18 mouse cellular contexts compared by ENCODE assay signal in genomic region chr9:44647026-44647425, GRCm38 (mm10). TPM values are rescaled to one million over a fixed set of nuclear protein-coding genes. Genes with fewer than 3 reads are reported as not detected.
DNase-seq lines count a peak whose midpoint lies in the region.
"Had no signal": no experiment of that assay in that cellular context is flagged by ENCODE, and none has a peak within 500 bp of the region (broad histone marks: within the 10 kb centered on the region; RNA-seq: fewer than 3 reads in every experiment).

No protein-coding gene starts in this region.

- intact Hi-C loops in heart, postnatal 14 days (cut with DNase I), result loop anchor here (5.0 kb wide), 1 partner anchor 145 kb away; no protein-coding TSS in a partner anchor

- DNase-seq in heart, adult 11 months, result peak; percentile 64
- no peak for DNase-seq in heart, postnatal 14 days
- DNase-seq in thymus, postnatal 4 days, result peak; percentile 33
- DNase-seq in thymus, postnatal 36 days, result no peak
- peak; percentile 28 for DNase-seq in ZHBTc4 (ENCODE audit: low read depth, low spot score)
- no peak for DNase-seq in left cerebral cortex, adult 11 months (ENCODE audit: low spot score)
- no peak for DNase-seq in urinary bladder, postnatal 36 days (ENCODE audit: low spot score in 2 of 2)
- DNase-seq: adrenal gland, adult 2 months; adrenal gland, postnatal 10 days; adrenal gland, postnatal 25 days; cerebellum, adult 11-12 months; cerebellum, adult 2 months; cerebellum, adult 9-10 months; cerebellum, postnatal 10 days; cerebellum, postnatal 25 days; forebrain, postnatal 0 days had no signal

RNA-seq across cellular contexts. Expression of gene Treh, which starts 26.0 kb away (rescaled TPM):
- not detected for total RNA-seq in heart, postnatal 14 days (2021)
- total RNA-seq: adrenal gland, adult 2 months; adrenal gland, postnatal 10 days; adrenal gland, postnatal 25 days; CH12.LX; forebrain, postnatal 0 days; G1E had no signal

RNA-seq across cellular contexts. Expression of gene Ddx6, which starts 42.3 kb away (rescaled TPM):
- 10 to 100 TPM; 92.0 to 94.3 TPM for total RNA-seq in heart, postnatal 14 days (2021)

Comparison
In these comparisons a context has a peak if more than half of its experiments do, and no peak if none do; other contexts are left out.
1. DNase-seq: peak in heart, adult 11 months (single experiment), thymus, postnatal 4 days (single experiment) and ZHBTc4 (single experiment); none in heart, postnatal 14 days (0 of 2), thymus, postnatal 36 days (0 of 2), left cerebral cortex, adult 11 months (single experiment) and urinary bladder, postnatal 36 days (0 of 2).